Mouse (Mus musculus) heart, postnatal 25 days (tissue): ENCODE results near the gene Thada. TPM values are rescaled to one million over a fixed set of nuclear protein-coding genes. Genes with fewer than 3 reads are reported as not detected.
A peak's percentile ranks its signal among the peaks of the same experiment; 100 is the strongest.
"Not testable (repeated sequence)": the region's sequence is repeated elsewhere in the genome, so short reads cannot be mapped to it uniquely, and the experiment has no call there.

ENCODE experiments used
- DNase-seq: peaks from one replicate; pipeline ENCODE4 v3.0.0; 2022; ENCODE audit warnings: low spot score
- intact Hi-C: fragments of 180-260 bp; cut with DNase I; formaldehyde crosslinking; loops from one replicate; pipeline ENCODE4 v1.15.1; 2025
- total RNA-seq, 2 experiments: library from RNA; stranded (reverse); gene quantifications; 2 replicates each; pipeline ENCODE4 v1.2.3; 2021

The Thada gene
- total RNA-seq, 2 experiments from 2014 or later: 7.9 to 8.1 TPM

GRCm38 (mm10) chr17:84196329-84196728 is 269.7 kb downstream of the Thada start:
- intact Hi-C loops: no loop called here
- no peak for DNase-seq

DNA sequence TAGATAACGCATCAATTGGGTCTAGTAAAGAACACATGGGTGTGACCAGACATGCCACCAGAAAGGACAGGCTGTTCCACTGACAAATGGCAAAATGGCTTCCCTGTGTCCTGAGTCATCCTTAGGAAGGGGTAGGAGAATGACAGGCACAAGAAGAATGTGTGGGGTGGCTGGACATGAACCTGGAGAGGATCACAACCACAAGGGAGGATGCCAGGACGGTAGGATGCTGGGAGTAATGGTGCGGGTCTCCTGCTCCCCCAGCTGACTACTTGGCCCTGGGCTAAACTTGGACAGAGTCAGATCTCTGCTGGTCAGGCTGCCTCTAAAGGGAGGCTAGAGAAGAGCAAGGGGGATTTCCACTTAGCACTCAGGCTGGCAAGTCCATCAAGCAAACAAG is 270.2 kb downstream of the Thada start:
- DNase-seq: no peak
- intact Hi-C loops: no loop called here

DNA sequence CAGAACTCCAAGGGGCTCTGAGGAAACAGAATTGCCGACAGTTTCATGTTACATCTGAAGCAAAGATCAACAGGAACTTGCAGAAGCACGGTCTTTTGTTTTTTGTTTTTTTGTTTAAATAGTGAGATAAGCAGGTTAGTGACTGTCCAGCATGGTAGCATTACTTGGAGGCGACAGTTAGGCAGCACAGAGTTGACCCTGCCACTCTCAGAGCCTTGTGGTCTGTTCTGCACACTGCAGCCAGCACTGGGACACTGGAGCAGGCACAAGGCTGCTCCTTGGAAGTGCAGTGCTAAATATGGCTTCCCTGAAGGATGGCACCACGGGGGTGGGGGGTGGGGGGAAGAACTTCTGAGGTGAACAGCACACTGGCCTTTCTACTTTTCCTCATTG is 271.0 kb downstream of the Thada start:
- no peak for DNase-seq
- intact Hi-C loops: no loop called here

DNA sequence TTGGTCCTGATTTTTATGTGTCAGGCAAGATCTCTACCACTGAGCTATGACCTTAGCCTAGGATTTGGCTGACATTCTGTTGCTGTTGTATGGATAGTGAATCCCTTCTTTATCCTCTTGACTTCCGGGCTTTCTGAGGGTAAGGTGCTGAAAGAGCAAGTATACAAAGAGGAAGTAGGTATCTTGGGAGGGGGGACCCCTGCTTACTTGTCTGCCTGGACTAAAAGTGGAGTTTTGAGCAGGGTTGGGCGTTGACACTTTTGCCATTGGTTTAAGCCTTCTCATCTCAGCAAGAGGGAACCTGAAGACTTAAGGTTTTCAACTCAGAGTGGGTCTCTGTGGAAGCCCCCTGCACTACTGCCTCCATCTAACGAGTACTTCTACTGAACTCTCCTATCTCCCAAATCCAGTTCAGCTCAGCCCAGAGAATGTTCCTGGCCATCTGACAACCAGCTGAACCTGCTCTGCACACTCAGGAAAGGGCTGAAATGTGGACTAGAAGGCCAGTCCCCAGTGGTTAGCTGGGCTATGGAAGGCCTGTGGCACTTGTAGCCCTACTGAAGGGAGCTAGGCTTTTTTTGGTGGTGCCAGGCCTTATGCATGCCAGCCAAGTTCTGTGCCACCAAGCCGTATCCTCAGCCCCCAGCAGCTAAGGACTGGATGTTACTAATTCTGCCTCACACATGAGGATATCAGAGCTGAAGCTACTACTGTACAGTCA is 271.6 kb downstream of the Thada start:
- intact Hi-C loops: loop anchor here (5.0 kb wide), 1 partner anchor 188 kb away; no protein-coding TSS in a partner anchor
- no peak for DNase-seq

GRCm38 (mm10) chr17:84193411-84193810 is 272.6 kb downstream of the Thada start:
- intact Hi-C loops: loop anchor here (5.0 kb wide), 1 partner anchor 189 kb away; no protein-coding TSS in a partner anchor
- DNase-seq: no peak

DNA sequence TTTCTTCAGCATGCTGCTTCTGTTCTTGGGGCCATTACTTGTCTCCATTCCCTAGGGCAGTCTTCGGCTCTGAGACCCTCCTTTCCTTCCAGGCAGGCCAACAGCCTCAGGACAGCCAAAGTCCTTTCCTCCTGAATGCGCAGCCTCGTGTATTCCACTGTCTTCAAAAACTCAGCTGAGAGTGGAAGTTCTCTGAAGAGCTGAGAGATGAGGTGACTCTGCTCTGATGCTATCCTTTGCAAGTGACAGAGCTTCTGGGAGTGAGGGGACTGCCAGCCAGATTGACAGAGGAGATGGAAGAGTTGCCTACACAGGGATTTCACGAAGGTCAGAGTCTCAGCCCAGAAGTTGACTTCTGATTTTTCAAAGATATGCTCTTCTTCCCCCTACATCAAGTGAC is 274.1 kb downstream of the Thada start:
- intact Hi-C loops: loop anchor here (1.0 to 5.0 kb wide), 5 partner anchors 164 to 319 kb away; no protein-coding TSS in a partner anchor

GRCm38 (mm10) chr17:84190885-84191284 is 275.1 kb downstream of the Thada start:
- peak; percentile 60 for DNase-seq
- intact Hi-C loops: loop anchor here (1.0 to 5.0 kb wide), 5 partner anchors 163 to 318 kb away; no protein-coding TSS in a partner anchor

More for the DNA sequence above, 274.1 kb downstream of the Thada start:
- DNase-seq: no peak

DNA sequence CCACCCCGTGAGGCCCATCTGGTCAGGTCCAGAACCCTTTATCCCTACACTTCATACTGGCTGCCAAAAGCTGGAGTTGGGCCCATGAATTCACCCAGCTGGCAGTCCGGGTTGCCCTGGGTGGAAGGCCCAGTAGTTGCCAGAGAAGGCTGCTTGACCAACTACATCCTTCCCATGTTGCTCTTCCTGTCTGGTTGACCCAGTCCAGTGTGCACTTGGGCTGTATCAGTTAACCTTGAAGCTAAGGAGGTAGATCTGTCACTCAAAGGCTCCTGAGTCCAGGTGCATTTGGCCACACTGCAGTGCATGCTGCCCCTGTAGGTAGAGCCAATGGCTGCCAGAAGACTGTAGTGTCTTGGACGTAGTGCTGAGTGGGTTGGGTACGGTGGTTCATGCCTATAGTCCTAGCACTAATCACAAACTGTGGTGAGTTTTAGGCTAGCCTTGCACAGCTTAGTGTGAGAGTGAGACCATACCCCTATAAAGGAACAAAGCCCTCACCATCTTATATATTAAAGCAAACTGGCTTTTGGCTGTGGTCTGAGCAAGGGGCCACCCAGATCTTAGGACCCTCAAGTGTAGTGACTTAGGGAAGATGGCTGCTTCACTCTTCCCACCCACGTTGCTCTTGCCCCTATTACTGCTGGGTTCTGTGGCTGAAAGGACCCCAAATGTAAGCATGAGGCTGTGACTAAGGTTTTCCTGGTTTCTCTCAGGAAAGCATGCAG is 276.7 kb downstream of the Thada start:
- intact Hi-C loops: loop anchor here (1.0 kb wide), 1 partner anchor 75 kb away; no protein-coding TSS in a partner anchor
- DNase-seq: no peak

DNA sequence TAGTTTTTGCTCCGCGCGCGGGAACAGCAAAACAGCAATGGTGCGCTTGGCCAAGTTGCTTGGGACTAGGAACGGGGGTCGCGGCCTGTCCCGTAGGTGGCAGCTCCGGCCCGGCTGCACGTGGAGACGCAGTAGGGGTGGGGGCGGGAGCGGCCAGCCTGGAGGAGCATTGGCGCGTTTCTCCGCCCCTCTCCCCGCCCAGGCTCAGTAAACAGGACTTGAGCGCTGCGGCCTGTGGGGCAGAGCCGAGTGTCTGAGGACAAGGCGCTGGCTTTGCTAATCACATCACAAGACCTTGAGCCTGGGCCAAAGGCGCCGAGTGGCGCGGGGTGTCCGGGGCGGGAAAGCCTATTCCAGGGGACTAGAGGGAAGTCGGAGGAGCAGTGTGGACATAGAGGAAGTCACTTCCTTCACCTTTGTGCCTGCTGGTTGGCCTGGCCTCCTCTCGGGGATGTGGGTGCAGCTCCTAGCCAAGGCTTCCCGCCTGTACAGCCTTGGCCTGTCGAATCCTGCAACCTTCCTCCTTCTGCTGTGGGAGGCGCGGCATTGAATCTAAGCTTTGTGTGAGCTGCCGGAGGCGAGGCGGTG is 277.5 kb downstream of the Thada start:
- intact Hi-C loops: no loop called here

GRCm38 (mm10) chr17:84187727-84188373 is 278.2 kb downstream of the Thada start, which contains the start of gene Zfp36l2:
Gene Zfp36l2, minus strand, starts transcription at chr17:84187947.
- DNase-seq: peak; percentile 97
- intact Hi-C loops: no loop called here

More for the DNA sequence above, 277.5 kb downstream of the Thada start:
- peak; percentile 95 for DNase-seq

GRCm38 (mm10) chr17:84187264-84187663 is 278.7 kb downstream of the Thada start:
- DNase-seq, intact Hi-C loops: not testable (repeated sequence)

- intact Hi-C loops: no loop called here
- DNase-seq: no peak
Measured at GRCm38 (mm10) chr17:84186451-84187202, 279.4 kb downstream of the Thada start.

- intact Hi-C loops: no loop called here
- peak; percentile 47 for DNase-seq
Measured at GRCm38 (mm10) chr17:84185581-84186450, 280.2 kb downstream of the Thada start.

- intact Hi-C loops: no loop called here
- DNase-seq: no peak
Measured at GRCm38 (mm10) chr17:84185011-84185411, 281.0 kb downstream of the Thada start.

DNA sequence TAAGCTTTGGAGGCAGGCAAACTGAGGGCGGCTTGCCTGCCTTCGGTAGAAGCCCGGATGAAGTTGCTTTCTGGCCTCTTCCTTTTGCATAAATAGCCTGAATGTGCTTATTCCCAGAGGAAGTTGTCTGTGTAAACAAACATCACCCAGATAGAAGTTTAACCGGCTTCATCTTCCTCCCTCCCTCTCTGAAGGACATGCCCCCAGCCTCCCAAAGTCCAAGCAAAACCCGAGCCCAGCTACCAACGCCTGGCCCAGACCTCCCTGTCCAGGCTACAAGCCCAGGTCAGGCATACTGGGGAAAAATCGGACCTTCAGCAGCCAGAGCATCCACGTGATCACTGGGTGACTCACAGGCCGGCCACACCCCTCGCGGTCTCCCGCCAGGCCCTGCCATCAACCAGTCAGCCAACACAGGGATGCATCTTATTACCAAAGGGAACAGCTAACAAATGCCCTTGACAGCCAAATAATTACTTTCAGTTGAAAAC is 282.7 kb downstream of the Thada start:
- peak; percentile 90 for DNase-seq
- intact Hi-C loops: no loop called here

- no peak for DNase-seq
- intact Hi-C loops: no loop called here
Measured at GRCm38 (mm10) chr17:84182311-84183271, 283.4 kb downstream of the Thada start.
